Mouse (Mus musculus) left cerebral cortex, adult 9 months (tissue): ENCODE data around the gene Mmrn1.

Experiments used
- DNase-seq, 2 experiments: peaks; one replicate each; pipeline ENCODE4 v3.0.0; 2022; ENCODE audit warnings: low spot score in 2 of 2

Gene Mmrn1

DNA sequence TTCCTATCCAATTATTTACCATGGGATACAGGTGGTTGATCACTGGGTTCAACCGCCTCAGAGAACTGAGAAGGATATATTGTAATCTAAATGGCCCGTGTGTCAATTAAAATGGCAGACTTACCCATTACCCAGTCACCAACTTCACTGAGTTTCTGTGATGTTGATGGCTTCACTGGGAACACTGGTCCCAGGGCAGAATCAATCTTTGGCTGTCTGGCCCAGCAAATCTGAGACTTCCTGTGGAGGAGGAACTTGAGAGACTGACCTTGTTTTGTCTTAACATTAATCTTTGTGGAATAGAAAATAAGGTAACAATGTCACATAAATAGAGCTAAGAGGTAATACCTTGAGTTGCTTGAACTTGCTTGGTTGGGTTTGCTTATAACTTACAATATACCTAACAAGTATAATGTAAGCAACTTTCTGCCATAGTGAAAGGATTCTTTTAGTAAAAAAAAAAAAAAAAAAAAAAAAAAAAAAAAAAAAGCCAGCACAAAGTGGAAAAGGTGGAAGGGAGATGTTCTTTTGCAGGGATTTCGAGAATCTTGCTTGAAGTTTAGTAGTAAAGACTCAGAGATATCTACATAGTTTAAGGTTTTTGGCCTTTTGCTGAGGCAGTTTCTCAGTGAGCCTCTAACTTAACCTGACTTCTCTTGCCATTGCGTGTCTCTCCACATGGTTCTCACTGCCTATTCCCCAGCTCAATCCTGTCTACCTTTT, 68.8 kb downstream of the Mmrn1 start:
- no peak for DNase-seq

DNA sequence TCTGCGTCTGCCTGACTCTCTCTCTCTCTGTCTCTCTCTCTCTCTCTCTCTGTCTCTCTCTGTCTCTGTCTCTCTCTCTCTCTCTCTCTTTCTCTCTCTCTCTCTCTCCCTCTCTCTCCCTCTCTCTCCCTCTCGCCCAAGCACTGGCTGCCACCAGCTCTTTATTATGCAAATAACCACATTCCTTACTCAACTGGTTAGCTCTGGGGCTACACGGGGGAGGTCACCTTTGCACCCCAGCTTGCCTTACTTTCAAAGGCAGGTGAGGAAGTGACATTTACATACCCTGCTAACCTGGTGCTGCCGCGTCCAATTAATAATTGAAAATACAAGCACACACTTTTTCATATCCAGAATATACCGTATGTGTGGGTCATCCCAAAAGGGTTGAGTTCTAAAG, 69.3 kb downstream of the Mmrn1 start:
- DNase-seq = no peak

DNA sequence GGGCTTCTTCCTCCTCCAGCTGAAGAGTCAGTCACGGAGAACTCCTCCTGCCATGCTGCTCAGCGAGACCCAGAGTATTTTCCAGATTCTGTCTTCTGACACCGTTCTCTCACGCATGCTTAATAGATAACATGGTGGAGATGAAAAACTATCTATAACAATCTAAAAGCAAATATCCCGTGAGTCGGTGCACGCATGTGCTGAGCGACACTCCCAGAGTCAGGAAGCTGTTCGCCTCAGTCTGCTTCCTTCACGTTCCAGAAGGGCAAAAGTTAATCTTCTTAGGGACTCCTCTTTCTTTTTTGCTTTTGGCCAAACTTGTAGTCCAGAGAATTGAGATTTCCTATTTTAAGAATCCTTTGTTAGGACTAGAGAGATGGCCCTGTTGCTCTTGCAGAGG, 69.7 kb downstream of the Mmrn1 start:
- no peak for DNase-seq

DNA sequence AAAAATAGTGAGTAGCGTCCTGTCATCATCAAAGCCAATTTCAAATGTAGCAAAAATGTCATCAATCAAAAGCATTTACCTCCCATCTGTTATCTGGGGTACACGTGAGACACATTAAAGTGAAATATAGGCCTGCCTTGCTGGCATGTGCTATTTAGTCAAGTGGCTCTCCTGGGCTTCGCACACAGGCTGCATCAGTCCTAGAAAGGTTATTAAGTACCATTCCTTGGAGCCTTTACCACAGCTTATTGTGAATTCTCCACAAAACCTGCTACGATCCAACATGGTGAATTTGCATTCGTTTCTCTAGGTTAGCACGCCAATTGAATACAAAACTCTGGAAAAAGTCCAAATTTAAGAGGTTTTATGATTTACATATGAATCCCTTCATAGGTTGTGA, 70.8 kb downstream of the Mmrn1 start:
- no peak for DNase-seq

DNA sequence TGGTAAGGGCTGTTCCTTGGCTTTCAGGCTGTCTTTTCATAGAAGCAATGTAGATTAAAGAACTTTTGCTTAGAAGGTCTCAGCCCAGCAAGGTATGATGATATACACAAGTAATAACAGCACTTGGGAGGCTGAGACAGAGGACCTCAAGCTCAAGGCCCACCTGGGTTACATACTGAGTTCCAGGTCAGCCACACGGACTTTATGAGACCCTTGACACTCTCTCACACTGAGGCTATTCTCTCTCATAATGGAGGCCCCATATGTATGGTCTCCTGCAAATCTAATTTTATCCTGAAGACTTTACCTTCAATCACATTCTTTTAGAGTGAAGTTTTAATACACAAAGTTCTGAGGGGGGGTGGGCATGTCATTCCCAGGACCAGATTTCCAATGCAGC, 71.6 kb downstream of the Mmrn1 start:
- no peak for DNase-seq

DNA sequence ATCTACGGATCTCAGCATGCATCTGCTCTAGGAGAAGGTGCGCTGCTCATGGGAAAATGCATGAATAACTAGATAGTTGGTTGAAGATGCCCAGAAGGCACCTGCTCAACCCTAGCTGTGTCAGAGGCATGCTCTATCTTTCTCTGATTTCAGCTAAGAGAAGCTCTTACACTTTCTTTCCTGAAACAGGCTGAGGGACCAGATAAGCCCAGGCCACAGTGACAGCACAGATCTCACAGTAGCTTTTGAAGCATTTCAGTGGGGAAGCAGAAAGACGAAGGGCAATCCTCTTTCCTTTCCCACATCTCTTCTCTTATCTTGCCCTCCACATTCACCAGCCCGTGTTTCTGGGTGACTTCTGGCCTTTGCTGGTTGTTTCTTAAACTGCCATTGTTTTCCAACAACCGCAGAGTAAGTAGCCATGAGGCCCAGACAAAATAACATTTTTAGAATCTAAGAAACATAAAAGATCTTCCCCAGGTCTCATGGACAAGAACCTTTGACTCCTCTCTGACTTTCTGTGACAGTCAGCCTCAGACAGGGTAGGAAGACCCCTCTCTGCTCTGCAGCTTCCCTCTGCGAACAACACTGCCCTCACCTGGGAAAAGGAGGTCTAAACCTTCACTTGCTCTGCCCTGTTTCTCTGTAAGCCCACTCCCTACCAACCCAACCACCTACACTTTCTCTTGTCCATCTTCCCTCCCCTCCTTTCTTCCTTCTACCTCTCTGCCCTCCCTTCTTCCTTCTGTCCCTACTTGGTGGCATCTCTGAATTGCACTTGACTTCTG, 76.4 kb downstream of the Mmrn1 start:
- no peak for DNase-seq

DNA sequence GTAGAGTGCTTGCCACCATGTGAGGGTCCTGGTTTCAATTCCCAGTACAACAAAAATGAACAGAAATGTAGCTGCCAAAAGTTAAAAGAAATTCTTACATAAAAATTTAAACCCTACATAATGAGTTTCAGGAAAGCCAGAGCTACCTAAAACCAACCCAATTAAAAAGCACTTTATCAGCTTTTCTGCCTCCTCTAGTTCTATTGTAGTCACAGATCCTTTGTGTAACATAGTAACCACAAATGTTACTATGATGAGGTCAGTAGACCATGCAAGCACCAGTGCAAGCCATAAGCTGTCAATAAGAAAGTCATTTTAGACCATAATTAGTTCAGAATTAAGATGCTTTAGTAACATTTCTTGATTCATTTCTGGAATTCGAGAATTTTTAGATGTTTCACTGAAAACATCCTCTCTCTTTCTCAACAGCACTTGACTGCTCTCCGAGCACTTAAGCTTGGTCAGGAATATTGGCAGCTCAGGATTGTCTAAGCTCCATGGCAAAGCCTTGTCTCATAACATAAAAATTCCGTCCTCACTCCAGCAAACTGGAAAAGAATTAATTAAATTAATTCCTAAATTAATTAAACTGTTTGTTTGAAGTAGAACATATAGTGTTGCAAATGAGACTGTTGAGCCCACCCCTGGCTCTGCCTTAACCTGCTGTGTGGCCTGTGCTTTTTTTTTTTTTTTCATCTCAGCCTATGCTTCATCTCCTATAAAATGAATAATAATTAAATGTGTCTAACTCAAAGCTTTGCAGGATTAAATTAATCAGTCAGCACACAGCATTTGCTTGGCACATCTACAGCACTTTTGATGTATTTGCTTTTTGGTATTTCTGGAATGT, 79.4 kb downstream of the Mmrn1 start:
- no peak for DNase-seq

DNA sequence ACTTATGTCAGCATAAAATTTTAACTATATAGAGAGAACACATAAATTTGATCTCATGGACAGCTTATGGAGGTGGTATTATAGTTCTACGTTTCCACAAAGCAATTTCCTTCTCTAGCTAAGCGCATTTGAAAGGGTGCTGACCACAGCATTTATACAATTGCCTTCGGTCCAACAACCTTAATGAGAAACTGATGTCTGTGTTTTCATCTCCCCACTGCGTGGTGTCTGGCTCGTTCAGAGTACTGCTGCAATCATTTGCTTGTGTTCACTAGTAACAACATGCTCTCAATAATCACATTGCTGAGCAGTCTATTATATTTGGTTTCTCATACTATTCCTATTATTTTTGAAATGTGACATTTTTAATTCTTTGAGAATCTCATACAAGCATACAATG, 89.0 kb downstream of the Mmrn1 start:
- no peak for DNase-seq

DNA sequence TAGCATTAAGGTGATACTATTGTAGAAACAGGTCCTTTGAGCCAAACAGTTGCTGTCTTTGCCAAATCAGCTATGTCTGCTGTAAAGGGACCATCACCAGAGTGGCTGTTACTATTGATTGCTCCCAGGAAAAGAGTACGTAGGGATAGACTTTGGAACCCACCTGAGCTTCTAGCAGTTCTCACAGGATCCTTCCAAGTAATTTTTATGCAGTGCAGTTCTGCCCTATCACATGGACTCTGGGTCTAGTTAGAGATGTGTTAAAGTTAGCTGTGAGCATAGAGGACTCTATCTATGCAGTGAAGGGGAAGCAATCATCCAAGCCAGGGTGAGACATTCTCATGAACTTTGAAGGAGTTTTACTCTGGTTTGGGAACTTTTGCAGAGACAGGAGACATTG, 94.9 kb downstream of the Mmrn1 start:
- no peak for DNase-seq

DNA sequence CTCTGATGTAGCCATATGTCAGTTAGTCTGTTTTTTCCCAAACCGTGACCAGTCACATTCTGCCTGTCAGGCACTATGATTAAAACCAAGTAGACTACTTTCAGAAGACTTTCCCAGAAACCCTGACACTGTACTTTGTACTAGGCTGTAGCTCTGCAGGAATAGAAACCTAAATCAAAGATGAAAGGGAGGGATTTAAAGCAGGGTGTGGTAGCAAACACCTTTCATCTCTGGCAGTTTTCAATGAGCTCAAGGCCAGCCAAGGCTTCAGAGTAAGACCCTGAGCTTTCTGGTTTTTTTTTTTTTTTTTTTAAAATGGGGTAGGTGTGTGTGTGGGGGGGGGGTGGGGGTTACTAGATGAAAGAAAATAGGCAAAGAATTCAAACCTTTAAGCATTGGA, 96.2 kb downstream of the Mmrn1 start:
- DNase-seq = no peak

DNA sequence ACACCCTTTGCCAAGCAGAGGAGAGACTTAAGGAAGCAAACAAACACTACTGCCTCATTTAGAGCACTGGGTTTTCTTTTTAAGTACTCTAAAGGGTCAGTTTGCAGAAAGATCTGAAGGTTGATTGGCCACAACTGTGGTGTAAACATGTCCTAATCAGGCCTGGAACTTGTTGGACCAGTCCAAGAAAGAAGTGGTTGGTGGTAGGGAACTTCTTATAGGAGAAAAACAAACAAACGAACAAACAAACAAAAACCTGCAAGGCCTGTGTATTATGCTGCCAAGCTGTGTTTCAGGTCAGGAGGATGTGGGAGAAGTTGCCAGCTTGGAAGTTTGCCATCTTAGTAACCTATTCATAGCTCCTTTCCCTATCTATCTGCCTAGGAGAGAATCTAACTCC, 108.5 kb downstream of the Mmrn1 start:
- no peak for DNase-seq
